Mouse (Mus musculus) neutrophil, adult 5-6 weeks (primary cell): ENCODE data around the gene Hid1. TPM values are rescaled to one million over a fixed set of nuclear protein-coding genes. Genes with fewer than 3 reads are reported as not detected.

Experiments
- ATAC-seq: fragments of 151-379, 151-347 bp; 2 replicates; pipeline ENCODE4 v1.8.0; 2017; ENCODE audit warnings: mild to moderate bottlenecking, moderate TSS enrichment; ENCODE audit not compliant: insufficient number of reproducible peaks, poor library complexity, low FRiP score, severe bottlenecking; ENCODE audit errors: extremely low read depth
- total RNA-seq: library from RNA; stranded (forward); fragments of 200-1000 nt; gene quantifications from 2 replicates; pipeline ENCODE4 v1.2.3, GENCODE M21; 2017

Hid1 gene
- total RNA-seq, 1 experiment from 2014 or later = 2.4 TPM

GRCm38 (mm10) chr11:115303167-115303566 is 64.4 kb downstream of the Hid1 start:
- ATAC-seq = no peak

GRCm38 (mm10) chr11:115301351-115301750 is 66.2 kb downstream of the Hid1 start:
- ATAC-seq = no peak

DNA sequence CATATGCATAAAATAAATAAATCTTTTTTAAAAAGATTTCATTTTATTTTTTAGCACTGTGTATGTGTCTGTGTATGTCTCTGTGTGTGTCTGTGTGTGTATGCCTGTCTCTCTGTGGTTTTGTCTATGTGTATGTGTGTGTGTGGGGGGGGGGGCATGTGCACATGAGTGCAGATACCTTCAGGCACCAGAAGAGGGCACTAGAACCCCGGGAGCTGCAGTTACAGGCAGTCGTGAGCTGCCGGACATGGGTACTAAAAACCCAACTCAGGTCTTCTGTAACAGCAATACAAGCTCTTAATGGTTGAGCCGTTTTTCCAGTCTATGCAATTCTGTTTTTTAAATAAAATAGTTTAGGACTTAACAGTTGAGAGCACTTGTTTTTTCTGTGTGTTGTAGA is 66.8 kb downstream of the Hid1 start:
- ATAC-seq = no peak

- ATAC-seq = no peak
Observed at GRCm38 (mm10) chr11:115298160-115298559, 69.4 kb downstream of the Hid1 start.

Other genes starting within 250 kb of the Hid1 start
- 369 and 393 TPM in 2 replicates for gene Cd300lf, start 233.8 kb downstream of the Hid1 start, total RNA-seq
- 115 and 118 TPM in 2 replicates for gene Slc9a3r1, start 204.4 kb downstream of the Hid1 start, total RNA-seq
- gene Tmem104, start 180.3 kb downstream of the Hid1 start, total RNA-seq = 9.3 and 19.8 TPM in 2 replicates
- 50.6 and 63.4 TPM in 2 replicates for gene Nat9, start 179.9 kb downstream of the Hid1 start, total RNA-seq
- 0.23 TPM in 1 of 2 replicates, not detected in the other for gene Grin2c, start 100.5 kb downstream of the Hid1 start, total RNA-seq
- 12.2 and 13.0 TPM in 2 replicates for gene Fdxr, start 90.7 kb downstream of the Hid1 start, total RNA-seq
- gene Fads6, start 70.1 kb downstream of the Hid1 start, total RNA-seq = 0.12 and 0.25 TPM in 2 replicates
- gene Otop2, start 60.6 kb downstream of the Hid1 start, total RNA-seq = not detected in 2 replicates
- gene Ush1g, start 45.7 kb downstream of the Hid1 start, total RNA-seq = not detected in 2 replicates
- gene Otop3, start 33.0 kb downstream of the Hid1 start, total RNA-seq = not detected in 2 replicates
- gene Cdr2l, start 14.2 kb upstream of the Hid1 start, total RNA-seq = 0.12 TPM in 2 replicates
- gene Mrpl58, start 36.0 kb upstream of the Hid1 start, total RNA-seq = 27.7 and 30.4 TPM in 2 replicates
- 265 and 277 TPM in 2 replicates for gene Atp5h, start 52.2 kb upstream of the Hid1 start, total RNA-seq
- 22.1 and 24.2 TPM in 2 replicates for gene Kctd2, start 52.4 kb upstream of the Hid1 start, total RNA-seq
- gene Trim80, start 72.8 kb upstream of the Hid1 start, total RNA-seq = not detected in 2 replicates
- gene Slc16a5, start 94.7 kb upstream of the Hid1 start, total RNA-seq = 0.35 and 1.6 TPM in 2 replicates
- gene Armc7, start 107.9 kb upstream of the Hid1 start, total RNA-seq = 46.5 and 52.8 TPM in 2 replicates
- 98.5 and 107 TPM in 2 replicates for gene Nt5c, start 124.1 kb upstream of the Hid1 start, total RNA-seq
- gene Jpt1, start 146.6 kb upstream of the Hid1 start, total RNA-seq = 123 and 147 TPM in 2 replicates
- 210 and 228 TPM in 2 replicates for gene Sumo2, start 168.5 kb upstream of the Hid1 start, total RNA-seq
- 59.5 and 71.0 TPM in 2 replicates for gene Nup85, start 196.7 kb upstream of the Hid1 start, total RNA-seq
- gene Mrps7, start 236.2 kb upstream of the Hid1 start, total RNA-seq = 23.5 and 27.0 TPM in 2 replicates
- 63.1 and 82.1 TPM in 2 replicates for gene Gga3, start 236.3 kb upstream of the Hid1 start, total RNA-seq
- gene Mif4gd, start 245.2 kb upstream of the Hid1 start, total RNA-seq = 167 and 177 TPM in 2 replicates